Mouse (Mus musculus) lung, embryonic 14.5 days (tissue): ENCODE measurements around the gene Mlst8. TPM values are rescaled to one million over a fixed set of nuclear protein-coding genes. Genes with fewer than 3 reads are reported as not detected.

Experiments used
- ATAC-seq: fragments of 200-750 bp; cut with Nextera tagmentation; 2 replicates; pipeline ENCODE4 v1.8.0; 2017; ENCODE audit warnings: mild to moderate bottlenecking, moderate TSS enrichment, moderate library complexity; ENCODE audit not compliant: insufficient read depth
- DNase-seq: peaks from one replicate; pipeline ENCODE4 v3.0.0-alpha.2; 2015
- H3K27ac ChIP-seq: fragments of 300-500 bp; sonication (generic); 2 replicates; pipeline ENCODE4 v1.5.1; 2014; ENCODE audit warnings: low read depth, mild to moderate bottlenecking, moderate library complexity
- H3K27me3 ChIP-seq: fragments of 300-500 bp; sonication (generic); 2 replicates; pipeline ENCODE4 v1.6.1; 2014; ENCODE audit warnings: low read length, control low read depth; ENCODE audit not compliant: insufficient read depth
- H3K36me3 ChIP-seq: fragments of 300-500 bp; sonication (generic); 2 replicates; pipeline ENCODE4 v1.6.1; 2014; ENCODE audit warnings: control low read depth; ENCODE audit not compliant: insufficient read depth
- H3K4me1 ChIP-seq: fragments of 300-500 bp; sonication (generic); 2 replicates; pipeline ENCODE4 v1.6.1; 2014; ENCODE audit warnings: antibody characterized with exemption, control low read depth; ENCODE audit not compliant: insufficient read depth
- H3K4me2 ChIP-seq: fragments of 300-500 bp; sonication (generic); 2 replicates; pipeline ENCODE4 v1.6.1; 2014; ENCODE audit warnings: mild to moderate bottlenecking
- H3K4me3 ChIP-seq: fragments of 300-500 bp; sonication (generic); 2 replicates; pipeline ENCODE4 v1.5.1; 2014; ENCODE audit warnings: low read depth, low read length
- H3K9ac ChIP-seq: fragments of 300-500 bp; sonication (generic); 2 replicates; pipeline ENCODE4 v1.6.1; 2014
- H3K9me3 ChIP-seq: fragments of 300-500 bp; sonication (generic); 2 replicates; pipeline ENCODE4 v1.6.1; 2016; ENCODE audit warnings: low read depth, low read length, control low read depth
- CTCF ChIP-seq: IDR thresholded peaks from 2 replicates; pipeline ENCODE4 v1.5.1; 2016; ENCODE audit warnings: antibody characterized with exemption, low read depth
- WGBS: fragments of 180-500 bp; shearing (Covaris S2); extraction: QIAGEN DNeasy Blood & Tissue Kit; methylation state at CpG from one replicate; pipeline ENCODE4 v1.1.7; 2014; 5-methylcytosine and 5-hydroxymethylcytosine counted together
- polyA plus RNA-seq: library from polyadenylated mRNA; unstranded; fragments of >200 nt; fragmentation: Nextera tagmentation; extraction: Ambion mirVana; gene quantifications from 2 replicates; pipeline ENCODE4 v1.2.1, GENCODE M21; 2014

Gene Mlst8
- polyA plus RNA-seq, 1 experiment from 2014 or later = 30.2 TPM

DNA sequence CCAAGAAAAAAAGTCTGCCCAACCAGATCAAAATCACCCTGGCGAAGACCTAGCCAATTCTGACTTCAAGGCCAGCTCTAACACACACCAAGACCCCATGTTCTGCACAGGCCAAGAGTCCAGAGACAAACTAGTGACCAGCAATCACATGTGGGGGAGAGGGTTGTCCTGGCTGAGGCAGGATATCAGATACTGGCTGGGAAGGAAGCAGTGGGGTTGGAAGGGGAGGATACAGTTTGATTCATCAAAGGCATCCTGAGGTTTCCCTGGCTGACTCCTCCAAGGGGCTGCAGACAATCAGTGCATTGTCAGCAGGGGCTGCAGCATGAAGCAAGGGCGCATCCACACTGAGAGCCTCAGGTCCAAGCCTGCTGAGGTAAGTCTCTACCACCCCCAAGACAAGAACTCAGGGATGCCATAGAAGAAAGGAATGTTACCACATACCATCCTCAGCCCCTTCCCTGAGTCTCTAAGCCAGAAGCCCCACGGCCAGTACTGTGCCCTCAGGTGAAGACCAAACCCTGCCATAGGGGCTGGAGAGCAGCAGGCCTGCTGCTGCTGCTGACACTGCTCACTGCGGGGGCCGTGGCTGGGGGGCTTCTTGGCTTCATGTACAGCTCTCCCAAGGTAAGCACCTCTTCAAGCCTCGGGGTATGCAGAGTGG is 5.1 kb downstream of the Mlst8 start, which contains the start of gene Bricd5:
Gene Bricd5 (plus strand): TSS at position 273 of the 664 bp plus-strand sequence.
- DNase-seq (no peak), ATAC-seq (no peak)
- Histone ChIP-seq H3K27me3 (no peaks in the 10 kb centered on the region), H3K36me3 (peaks cover 45% of the 10 kb centered on the region), H3K4me3 (no peak within 1 kb of the TSS), H3K9me3 (no peaks in the 10 kb centered on the region), H3K27ac (no peak within 1 kb of the TSS), H3K9ac (0 out of 2 replicates have a peak within 1 kb of the TSS, but pooled peaks have one; percentile 15), H3K4me1 (peaks cover 11% of the 10 kb centered on the region), H3K4me2 (peak within 1 kb of the TSS; percentile 98; the same call in 1 of the 2 replicates)
- 76% methylated on average over 6 of the region's 6 CpGs for WGBS
- no peak for TF ChIP-seq CTCF

DNA sequence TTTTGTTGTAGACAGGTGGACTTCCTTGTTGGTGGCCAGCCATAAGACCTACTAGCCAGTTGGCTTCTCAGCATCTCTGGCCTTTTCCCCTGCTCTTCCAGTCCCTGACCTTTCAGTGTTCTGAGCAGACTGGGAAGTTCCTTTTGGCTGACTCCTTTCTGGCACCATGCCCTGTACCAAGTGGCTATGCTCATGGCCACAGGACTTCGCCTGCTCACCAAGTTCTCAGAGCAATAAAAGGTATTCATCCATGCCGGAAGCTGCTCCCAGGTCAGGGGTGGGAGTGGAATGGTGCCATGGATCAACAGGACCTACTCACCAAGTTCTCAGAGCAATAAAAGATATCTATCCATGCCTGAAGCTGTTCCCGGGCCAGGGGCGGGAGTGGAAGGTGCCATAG is 6.4 kb downstream of the Mlst8 start:
- TF ChIP-seq CTCF = no peak
- WGBS = 79% methylated on average over 4 of the region's 4 CpGs
- peak; percentile 56 for DNase-seq
- H3K9ac ChIP-seq = no peak overlapping the region
- no peak for ATAC-seq
- peak overlapping the region; percentile 85; the same call in 1 of the 2 replicates for H3K4me3 ChIP-seq
- peaks cover 45% of the 10 kb centered on the region for H3K36me3 ChIP-seq
- H3K27ac ChIP-seq = no peak overlapping the region
- no peaks in the 10 kb centered on the region for H3K9me3 ChIP-seq
- peaks cover 11% of the 10 kb centered on the region for H3K4me1 ChIP-seq
- no peaks in the 10 kb centered on the region for H3K27me3 ChIP-seq
- peak overlapping the region; percentile 98 for H3K4me2 ChIP-seq

DNA sequence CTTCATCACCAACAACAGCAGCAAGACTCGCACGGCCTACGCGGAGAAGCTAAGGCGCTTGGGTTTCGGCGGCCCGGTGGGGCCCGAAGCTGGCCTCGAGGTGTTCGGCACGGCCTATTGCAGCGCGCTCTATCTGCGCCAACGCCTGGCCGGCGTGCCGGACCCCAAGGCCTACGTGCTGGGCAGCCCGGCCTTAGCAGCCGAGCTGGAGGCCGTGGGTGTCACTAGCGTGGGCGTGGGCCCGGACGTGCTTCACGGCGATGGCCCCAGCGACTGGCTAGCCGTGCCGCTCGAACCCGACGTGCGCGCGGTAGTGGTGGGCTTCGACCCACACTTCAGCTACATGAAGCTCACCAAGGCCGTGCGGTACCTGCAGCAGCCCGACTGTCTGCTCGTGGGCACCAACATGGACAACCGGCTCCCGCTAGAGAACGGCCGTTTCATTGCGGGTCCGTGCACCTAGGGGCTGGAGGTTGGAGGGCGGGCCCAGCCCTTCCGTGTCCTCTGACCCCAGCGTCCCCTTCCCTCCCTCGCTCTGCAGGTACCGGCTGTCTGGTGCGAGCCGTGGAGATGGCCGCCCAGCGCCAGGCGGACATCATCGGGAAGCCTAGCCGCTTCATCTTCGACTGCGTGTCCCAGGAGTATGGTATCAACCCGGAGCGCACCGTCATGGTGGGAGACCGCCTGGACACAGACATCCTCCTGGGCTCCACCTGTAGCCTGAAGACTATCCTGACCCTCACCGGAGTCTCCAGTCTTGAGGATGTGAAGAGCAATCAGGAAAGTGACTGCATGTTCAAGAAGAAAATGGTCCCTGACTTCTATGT is 8.0 kb downstream of the Mlst8 start:
- Histone ChIP-seq H3K4me2 (peak overlapping the region; percentile 98), H3K27me3 (no peaks in the 10 kb centered on the region), H3K9me3 (no peaks in the 10 kb centered on the region), H3K9ac (peak overlapping the region; percentile 81), H3K27ac (peak overlapping the region; percentile 71), H3K36me3 (peaks cover 32% of the 10 kb centered on the region), H3K4me1 (peaks cover 11% of the 10 kb centered on the region), H3K4me3 (peak overlapping the region; percentile 85)
- under 1% methylated on average over 67 of the region's 68 CpGs for WGBS
- ATAC-seq = peak; percentile 46
- peak; percentile 49 for DNase-seq
- no peak for TF ChIP-seq CTCF

DNA sequence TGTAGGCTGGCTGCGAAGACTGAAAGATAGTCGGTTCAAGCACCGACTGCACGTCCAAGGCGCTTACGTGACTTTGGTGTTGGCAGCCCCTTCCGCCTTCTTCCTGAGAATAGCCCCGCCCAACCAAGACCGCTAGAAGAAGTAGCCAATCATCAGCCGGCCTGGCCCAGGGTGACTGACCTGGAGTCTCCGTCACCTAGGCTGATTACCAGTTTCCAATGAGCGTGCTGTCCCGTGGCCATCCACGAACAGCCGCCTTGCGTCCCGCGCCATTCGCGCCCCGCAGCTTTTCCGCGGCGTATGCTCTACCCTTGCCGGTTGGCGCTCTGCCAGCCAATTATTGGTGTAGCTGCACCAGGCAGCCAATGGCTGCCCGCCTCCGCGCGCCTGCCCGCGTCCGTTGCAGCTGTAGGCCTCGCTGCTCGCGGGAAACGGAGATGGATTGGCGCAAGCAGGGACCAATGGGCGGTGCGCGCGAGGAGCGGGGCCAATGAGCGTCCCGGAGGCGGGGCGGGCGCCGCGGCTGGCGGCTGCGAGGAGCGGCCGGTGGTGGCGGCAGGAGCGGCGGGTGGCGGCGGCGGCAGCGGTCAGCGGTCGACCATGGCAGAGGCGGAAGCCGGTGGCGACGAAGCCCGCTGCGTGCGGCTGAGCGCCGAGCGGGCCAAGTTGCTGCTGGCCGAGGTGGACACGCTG is 8.8 kb downstream of the Mlst8 start, which contains the start of the genes E4f1 and Pgp:
Gene E4f1 (minus strand): TSS at position 404 of the 693 bp plus-strand sequence.
Gene Pgp (plus strand): TSS at position 483 of the 693 bp plus-strand sequence.
- Histone ChIP-seq H3K4me2 (peak within 1 kb of the TSS; percentile 98), H3K36me3 (peaks cover 24% of the 10 kb centered on the region), H3K9me3 (no peaks in the 10 kb centered on the region), H3K4me3 (peak within 1 kb of the TSS; percentile 85), H3K4me1 (peaks cover 11% of the 10 kb centered on the region), H3K27ac (peak within 1 kb of the TSS; percentile 71), H3K27me3 (no peaks in the 10 kb centered on the region), H3K9ac (peak within 1 kb of the TSS; percentile 81)
- peak; percentile 99 for ATAC-seq
- under 1% methylated on average over 74 of the region's 75 CpGs for WGBS
- DNase-seq = peak; percentile 100
- TF ChIP-seq CTCF = no peak

DNA sequence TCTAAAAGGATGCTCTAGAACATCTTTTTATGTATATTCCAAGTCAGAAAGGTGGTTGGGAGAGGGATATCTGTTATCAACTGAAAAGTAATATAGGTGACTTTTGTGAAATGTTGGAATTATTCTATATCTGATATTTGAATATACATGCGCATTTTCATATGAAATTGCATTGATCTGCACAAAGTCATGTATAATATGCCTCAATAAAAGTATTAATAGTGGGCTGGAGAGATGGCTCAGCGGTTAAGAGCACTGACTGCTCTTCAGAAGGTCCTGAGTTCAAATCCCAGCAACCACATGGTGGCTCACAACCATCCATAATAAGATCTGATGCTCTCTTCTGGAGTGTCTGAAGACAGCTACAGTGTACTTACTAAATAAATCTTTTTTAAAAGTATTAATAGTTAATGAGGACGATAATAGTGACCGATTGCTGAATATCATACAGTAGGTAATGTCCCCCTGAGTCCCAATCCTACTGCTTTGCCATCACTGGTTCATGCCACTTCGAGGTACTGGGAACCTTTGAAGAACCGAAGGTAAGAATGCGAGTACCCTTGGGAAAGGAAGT is 9.5 kb downstream of the Mlst8 start:
- H3K9me3 ChIP-seq = no peaks in the 10 kb centered on the region
- H3K27me3 ChIP-seq = no peaks in the 10 kb centered on the region
- H3K4me1 ChIP-seq = peaks cover 11% of the 10 kb centered on the region
- DNase-seq (no peak), ATAC-seq (no peak)
- H3K36me3 ChIP-seq = peaks cover 17% of the 10 kb centered on the region
- 16% methylated on average over 7 of the region's 7 CpGs for WGBS
- no peak for TF ChIP-seq CTCF
- H3K27ac ChIP-seq = peak overlapping the region; percentile 71
- peak overlapping the region; percentile 81 for H3K9ac ChIP-seq
- H3K4me3 ChIP-seq = peak overlapping the region; percentile 85
- H3K4me2 ChIP-seq = peak overlapping the region; percentile 98

DNA sequence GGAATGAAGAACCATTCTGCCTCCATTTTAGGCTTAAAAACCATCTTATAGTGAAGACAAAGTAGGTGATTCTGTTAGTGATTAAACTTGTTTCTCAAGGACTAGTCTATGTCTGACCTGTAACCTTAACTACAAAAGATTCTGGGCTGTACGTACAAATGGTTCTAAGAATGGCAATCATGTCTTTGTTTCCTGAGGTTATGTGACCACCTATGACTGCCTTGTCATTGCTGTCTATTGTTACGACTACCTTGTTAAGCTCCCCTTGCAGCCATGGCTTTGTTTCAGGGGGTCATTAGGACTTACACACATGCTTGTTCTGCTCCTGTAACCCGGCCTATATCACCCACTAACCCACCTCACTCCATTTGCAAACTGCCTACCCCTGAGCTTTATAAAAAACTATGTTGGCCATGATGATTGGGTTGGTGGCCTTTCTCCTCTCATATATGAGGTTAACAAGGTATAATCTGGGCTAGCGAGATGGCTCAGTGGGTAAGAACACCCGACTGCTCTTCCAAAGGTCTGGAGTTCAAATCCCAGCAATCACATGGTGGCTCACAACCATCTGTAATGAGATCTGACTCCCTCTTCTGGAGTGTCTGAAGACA is 10.1 kb downstream of the Mlst8 start:
- no peaks in the 10 kb centered on the region for H3K9me3 ChIP-seq
- peaks cover 10% of the 10 kb centered on the region for H3K36me3 ChIP-seq
- no peak for TF ChIP-seq CTCF
- no peak overlapping the region for H3K9ac ChIP-seq
- no peak overlapping the region for H3K4me3 ChIP-seq
- no peak for DNase-seq
- no peak for ATAC-seq
- peaks cover 11% of the 10 kb centered on the region for H3K4me1 ChIP-seq
- H3K4me2 ChIP-seq = no peak overlapping the region
- 85% methylated on average over 5 of the region's 5 CpGs for whole genome bisulfite sequencing
- no peak overlapping the region for H3K27ac ChIP-seq
- H3K27me3 ChIP-seq = no peaks in the 10 kb centered on the region
